8 mouse cellular contexts compared by ENCODE assay signal in genomic region chr17:25016292-25017132, GRCm38 (mm10). TPM values are rescaled to one million over a fixed set of nuclear protein-coding genes. Genes with fewer than 3 reads are reported as not detected.
DNase-seq lines count a peak whose midpoint lies in the region; ATAC-seq lines count a peak whose summit lies in the region.

No protein-coding gene starts in this region.

- H3K36me3 ChIP-seq in intestine, embryonic 14.5 days (ENCODE audit: control insufficient read depth, insufficient read depth, low read length), result peaks cover 18% of the 10 kb centered on the region
- H3K36me3 ChIP-seq in limb, embryonic 12.5 days, result peaks cover 29% of the 10 kb centered on the region
- peaks cover 17% of the 10 kb centered on the region for H3K36me3 ChIP-seq in midbrain, embryonic 12.5 days

- intact Hi-C loops in gastrocnemius, postnatal 14 days (cut with DNase I; ENCODE audit: low total_unique reads), result no loop called here

- H3K9me3 ChIP-seq in intestine, embryonic 14.5 days (ENCODE audit: control insufficient read depth, low read length), result no peaks in the 10 kb centered on the region
- H3K9me3 ChIP-seq in limb, embryonic 12.5 days, result no peaks in the 10 kb centered on the region
- H3K9me3 ChIP-seq in midbrain, embryonic 12.5 days, result no peaks in the 10 kb centered on the region

- peak overlapping the region; percentile 76 for H3K27ac ChIP-seq in intestine, embryonic 14.5 days (ENCODE audit: low read depth)
- H3K27ac ChIP-seq in limb, embryonic 12.5 days, result peak overlapping the region; percentile 87
- peak overlapping the region; percentile 68 for H3K27ac ChIP-seq in midbrain, embryonic 12.5 days (replicated peaks)

- peak overlapping the region; percentile 66 for H3K9ac ChIP-seq in intestine, embryonic 14.5 days (ENCODE audit: low read length)
- H3K9ac ChIP-seq in limb, embryonic 12.5 days (replicated peaks), result peak overlapping the region; percentile 75
- peak overlapping the region; percentile 74 for H3K9ac ChIP-seq in midbrain, embryonic 12.5 days (replicated peaks)

- no peaks in the 10 kb centered on the region for H3K27me3 ChIP-seq in intestine, embryonic 14.5 days (replicated peaks; ENCODE audit: control insufficient read depth, insufficient read depth, low read length)
- H3K27me3 ChIP-seq in limb, embryonic 12.5 days, result no peaks in the 10 kb centered on the region
- H3K27me3 ChIP-seq in midbrain, embryonic 12.5 days, result no peaks in the 10 kb centered on the region

- DNase-seq in cerebellum, adult 11-12 months, result peak; percentile 80
- no peak for DNase-seq in cerebellum, adult 11 months
- DNase-seq in embryo, embryonic 11 days, result peak; percentile 86
- peak; percentile 79 for DNase-seq in gastrocnemius, postnatal 14 days
- peak; percentile 77 for DNase-seq in intestine, embryonic 14.5 days (ENCODE audit: low spot score)
- DNase-seq in right cerebral cortex, postnatal 4 days, result peak; percentile 67

- ATAC-seq in intestine, embryonic 14.5 days (replicated peaks; ENCODE audit: low FRiP score, low TSS enrichment, low read depth), result peak; percentile 82
- peak; percentile 89 for ATAC-seq in limb, embryonic 12.5 days (ENCODE audit: insufficient number of reproducible peaks, insufficient read depth, low FRiP score, low TSS enrichment, low read depth)
- ATAC-seq in midbrain, embryonic 12.5 days (ENCODE audit: low FRiP score, low read depth), result peak; percentile 89

- peaks cover 14% of the 10 kb centered on the region for H3K4me1 ChIP-seq in intestine, embryonic 14.5 days (replicated peaks; ENCODE audit: control insufficient read depth, insufficient read depth, low read length)
- peaks cover 20% of the 10 kb centered on the region for H3K4me1 ChIP-seq in limb, embryonic 12.5 days (replicated peaks)
- peaks cover 19% of the 10 kb centered on the region for H3K4me1 ChIP-seq in midbrain, embryonic 12.5 days

- peak overlapping the region; percentile 81 for H3K4me2 ChIP-seq in intestine, embryonic 14.5 days (ENCODE audit: low read length)
- H3K4me2 ChIP-seq in limb, embryonic 12.5 days, result peak overlapping the region; percentile 95
- peak overlapping the region; percentile 68 for H3K4me2 ChIP-seq in midbrain, embryonic 12.5 days (replicated peaks)

- WGBS in intestine, embryonic 14.5 days, result under 1% methylated on average over 55 of the region's 55 CpGs
- 0% methylated on average over 55 of the region's 55 CpGs for WGBS in limb, embryonic 12.5 days
- under 1% methylated on average over 55 of the region's 55 CpGs for WGBS in midbrain, embryonic 12.5 days

- peak overlapping the region; percentile 100 for H3K4me3 ChIP-seq in intestine, embryonic 14.5 days (ENCODE audit: low read depth, low read length)
- peak overlapping the region; percentile 100 for H3K4me3 ChIP-seq in limb, embryonic 12.5 days (replicated peaks)
- H3K4me3 ChIP-seq in midbrain, embryonic 12.5 days, result peak overlapping the region; percentile 100

RNA-seq across cellular contexts. Expression of gene Ift140, which starts 0.6 kb away (rescaled TPM):
- total RNA-seq in gastrocnemius, postnatal 14 days (2021), result 1 to 10 TPM; 2.9 to 4.1 TPM
- polyA plus RNA-seq in intestine, embryonic 14.5 days (2014; fragmentation: Nextera tagmentation; extraction: Ambion mirVana), result 16.3 and 16.9 TPM in 2 replicates
- polyA plus RNA-seq in limb, embryonic 12.5 days (2016; fragmentation: Nextera tagmentation; extraction: Ambion mirVana), result 26.2 and 26.5 TPM in 2 replicates
- polyA plus RNA-seq in midbrain, embryonic 12.5 days (2016; fragmentation: Nextera tagmentation; extraction: Ambion mirVana), result 28.4 and 28.6 TPM in 2 replicates

RNA-seq across cellular contexts. Expression of gene Cramp1l, which starts 0.9 kb away (rescaled TPM):
- 1 to 10 TPM; 7.1 to 7.3 TPM for total RNA-seq in gastrocnemius, postnatal 14 days (2021)
- polyA plus RNA-seq in intestine, embryonic 14.5 days (2014; fragmentation: Nextera tagmentation; extraction: Ambion mirVana), result 7.1 and 8.8 TPM in 2 replicates
- 9.4 and 12.1 TPM in 2 replicates for polyA plus RNA-seq in limb, embryonic 12.5 days (2016; fragmentation: Nextera tagmentation; extraction: Ambion mirVana)
- polyA plus RNA-seq in midbrain, embryonic 12.5 days (2016; fragmentation: Nextera tagmentation; extraction: Ambion mirVana), result 12.8 and 15.0 TPM in 2 replicates

RNA-seq across cellular contexts. Expression of gene Jpt2, which starts 56.0 kb away (rescaled TPM):
- 10 to 100 TPM in 1 of 2 experiments, 1 to 10 TPM in 1; 8.2 to 13.3 TPM for total RNA-seq in gastrocnemius, postnatal 14 days (2021)
- 125 and 143 TPM in 2 replicates for polyA plus RNA-seq in intestine, embryonic 14.5 days (2014; fragmentation: Nextera tagmentation; extraction: Ambion mirVana)
- 265 and 277 TPM in 2 replicates for polyA plus RNA-seq in limb, embryonic 12.5 days (2016; fragmentation: Nextera tagmentation; extraction: Ambion mirVana)
- polyA plus RNA-seq in midbrain, embryonic 12.5 days (2016; fragmentation: Nextera tagmentation; extraction: Ambion mirVana), result 279 and 292 TPM in 2 replicates
